Mouse (Mus musculus) intestine, postnatal 0 days (tissue): ENCODE data around the gene Rpl11. TPM values are rescaled to one million over a fixed set of nuclear protein-coding genes. Genes with fewer than 3 reads are reported as not detected.

Source experiments
- ATAC-seq: fragments of 200-750 bp; cut with Nextera tagmentation; 2 replicates; pipeline ENCODE4 v1.8.0; 2017; ENCODE audit warnings: mild to moderate bottlenecking, moderate TSS enrichment, moderate library complexity
- H3K27ac ChIP-seq: fragments of 300-500 bp; sonication (generic); 2 replicates; pipeline ENCODE4 v1.5.1; 2014; ENCODE audit warnings: mild to moderate bottlenecking, low read depth, low read length, moderate library complexity
- H3K27me3 ChIP-seq: fragments of 300-500 bp; sonication (generic); replicated peaks from 2 replicates; pipeline ENCODE4 v1.6.1; 2014; ENCODE audit warnings: low read length, mixed read lengths; ENCODE audit not compliant: control insufficient read depth, insufficient read depth
- H3K36me3 ChIP-seq: fragments of 300-500 bp; sonication (generic); 2 replicates; pipeline ENCODE4 v1.6.1; 2014; ENCODE audit warnings: mild to moderate bottlenecking, moderate library complexity; ENCODE audit not compliant: control insufficient read depth, insufficient read depth
- H3K4me1 ChIP-seq: fragments of 300-500 bp; sonication (generic); replicated peaks from 2 replicates; pipeline ENCODE4 v1.6.1; 2014; ENCODE audit warnings: antibody characterized with exemption, low read length, mixed read lengths; ENCODE audit not compliant: control insufficient read depth, insufficient read depth
- H3K4me2 ChIP-seq: fragments of 300-500 bp; sonication (generic); replicated peaks from 2 replicates; pipeline ENCODE4 v1.6.1; 2014; ENCODE audit warnings: low read depth, mild to moderate bottlenecking, moderate library complexity
- H3K4me3 ChIP-seq: fragments of 300-500 bp; sonication (generic); 2 replicates; pipeline ENCODE4 v1.5.1; 2014; ENCODE audit warnings: low read depth, low read length
- H3K9ac ChIP-seq: fragments of 300-500 bp; sonication (generic); 2 replicates; pipeline ENCODE4 v1.6.1; 2014; ENCODE audit warnings: mild to moderate bottlenecking, low read depth, low read length
- H3K9me3 ChIP-seq: fragments of 300-500 bp; sonication (generic); 2 replicates; pipeline ENCODE4 v1.6.1; 2016; ENCODE audit warnings: mixed run types; ENCODE audit not compliant: control insufficient read depth
- CTCF ChIP-seq: sonication (generic); IDR thresholded peaks from 2 replicates; pipeline ENCODE4 v1.5.1; 2016; ENCODE audit warnings: low read depth, mild to moderate bottlenecking, control low read depth, antibody characterized with exemption, moderate library complexity
- WGBS: fragments of 180-500 bp; shearing (Covaris S2); extraction: QIAGEN DNeasy Blood & Tissue Kit; methylation state at CpG from one replicate; pipeline ENCODE4 v1.1.7; 2014; 5-methylcytosine and 5-hydroxymethylcytosine counted together
- polyA plus RNA-seq: library from polyadenylated mRNA; unstranded; fragments of >200 nt; fragmentation: Nextera tagmentation; extraction: Ambion mirVana; gene quantifications from 2 replicates; pipeline ENCODE4 v1.2.1, GENCODE M21; 2015

Gene Rpl11
- polyA plus RNA-seq, 1 experiment from 2014 or later = 276 TPM

- Histone ChIP-seq H3K27me3 (no peaks in the 10 kb centered on the region), H3K9ac (no peak overlapping the region), H3K4me1 (no peaks in the 10 kb centered on the region), H3K27ac (no peak overlapping the region), H3K9me3 (no peaks in the 10 kb centered on the region), H3K36me3 (peaks cover 92% of the 10 kb centered on the region), H3K4me3 (no peak overlapping the region), H3K4me2 (no peak overlapping the region)
- 92% methylated on average over 3 of the region's 3 CpGs for WGBS
- ATAC-seq = no peak
- TF ChIP-seq CTCF = no peak
These were observed 46.4 kb downstream of the Rpl11 start for GRCm38 (mm10) chr4:136006821-136007220.

GRCm38 (mm10) chr4:136004921-136005320, 48.3 kb downstream of the Rpl11 start:
- peaks cover 75% of the 10 kb centered on the region for H3K36me3 ChIP-seq
- no peak overlapping the region for H3K4me3 ChIP-seq
- no peak for ATAC-seq
- no peaks in the 10 kb centered on the region for H3K9me3 ChIP-seq
- H3K4me1 ChIP-seq = no peaks in the 10 kb centered on the region
- no peak overlapping the region for H3K9ac ChIP-seq
- WGBS = 87% methylated on average over 2 of the region's 2 CpGs
- no peaks in the 10 kb centered on the region for H3K27me3 ChIP-seq
- no peak for TF ChIP-seq CTCF
- no peak overlapping the region for H3K27ac ChIP-seq
- no peak overlapping the region for H3K4me2 ChIP-seq

GRCm38 (mm10) chr4:136004107-136004675, 49.0 kb downstream of the Rpl11 start:
- Histone ChIP-seq H3K27ac (no peak overlapping the region), H3K4me1 (no peaks in the 10 kb centered on the region), H3K9me3 (no peaks in the 10 kb centered on the region), H3K36me3 (peaks cover 68% of the 10 kb centered on the region), H3K4me3 (no peak overlapping the region), H3K27me3 (no peaks in the 10 kb centered on the region), H3K9ac (no peak overlapping the region), H3K4me2 (no peak overlapping the region)
- TF ChIP-seq CTCF = no peak
- WGBS = 88% methylated on average over 5 of the region's 5 CpGs
- no peak for ATAC-seq

- H3K9ac ChIP-seq = no peak overlapping the region
- no peak overlapping the region for H3K27ac ChIP-seq
- no peaks in the 10 kb centered on the region for H3K4me1 ChIP-seq
- H3K4me2 ChIP-seq = no peak overlapping the region
- H3K9me3 ChIP-seq = no peaks in the 10 kb centered on the region
- no peak for TF ChIP-seq CTCF
- WGBS = 72% methylated on average over 4 of the region's 4 CpGs
- no peaks in the 10 kb centered on the region for H3K27me3 ChIP-seq
- ATAC-seq = no peak
- H3K4me3 ChIP-seq = no peak overlapping the region
- H3K36me3 ChIP-seq = no peaks in the 10 kb centered on the region
These were observed 58.1 kb downstream of the Rpl11 start for GRCm38 (mm10) chr4:135995118-135995517.

- H3K36me3 ChIP-seq = no peaks in the 10 kb centered on the region
- no peak overlapping the region for H3K4me3 ChIP-seq
- no peak overlapping the region for H3K27ac ChIP-seq
- H3K4me1 ChIP-seq = no peaks in the 10 kb centered on the region
- no peak overlapping the region for H3K9ac ChIP-seq
- TF ChIP-seq CTCF = no peak
- no peak overlapping the region for H3K4me2 ChIP-seq
- no peaks in the 10 kb centered on the region for H3K9me3 ChIP-seq
- no peak for ATAC-seq
- H3K27me3 ChIP-seq = no peaks in the 10 kb centered on the region
- over 99% methylated on average over 6 of the region's 6 CpGs for WGBS
These were observed 59.3 kb downstream of the Rpl11 start for GRCm38 (mm10) chr4:135993941-135994340.

- Histone ChIP-seq H3K27me3 (no peaks in the 10 kb centered on the region), H3K27ac (no peak overlapping the region), H3K4me2 (peak overlapping the region; percentile 94), H3K36me3 (peaks cover 12% of the 10 kb centered on the region; the same call in 1 of the 2 replicates), H3K9me3 (no peaks in the 10 kb centered on the region), H3K9ac (peak overlapping the region; percentile 85; the same call in 1 of the 2 replicates), H3K4me3 (peak overlapping the region; percentile 89), H3K4me1 (0 out of 2 replicates have a peak, but pooled peaks cover 8% of the 10 kb centered on the region)
- TF ChIP-seq CTCF = no peak
- no peak for ATAC-seq
- 71% methylated on average over 9 of the region's 9 CpGs for WGBS
These were observed 65.5 kb downstream of the Rpl11 start for GRCm38 (mm10) chr4:135987714-135988113.
